Mouse (Mus musculus) liver, adult 2 months (tissue): Measurements from ENCODE around the gene Mavs.

ENCODE experiments used
- CTCF ChIP-seq: fragments of 200-500 bp; IDR thresholded peaks from 2 replicates; pipeline ENCODE4 v1.5.1; 2011; ENCODE audit warnings: low read depth, low read length, control low read depth
- POLR2A ChIP-seq: fragments of 200-500 bp; IDR thresholded peaks from 2 replicates; pipeline ENCODE4 v1.6.1; 2011; ENCODE audit warnings: low read length, control low read depth; ENCODE audit not compliant: insufficient read depth; ENCODE audit errors: extremely low read depth

DNA sequence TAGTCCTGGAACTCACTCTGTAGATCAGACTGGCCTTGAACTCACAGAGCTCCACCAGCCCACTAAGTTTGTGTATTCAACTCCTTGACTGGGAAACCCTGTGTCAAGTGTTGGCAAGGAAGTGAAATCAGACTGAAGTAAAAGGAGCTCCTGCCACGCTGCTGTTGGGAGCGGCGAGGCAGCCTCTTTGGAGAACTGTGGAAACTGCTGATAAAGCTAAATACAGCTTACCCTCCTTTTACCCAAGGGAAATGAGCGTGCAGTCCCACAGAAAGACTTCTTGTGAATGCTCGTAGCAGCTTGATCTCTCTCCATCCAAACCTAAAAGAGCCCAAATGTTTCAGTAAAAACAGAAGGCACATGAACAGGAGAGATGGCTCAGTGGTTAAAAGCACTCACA is 11.3 kb upstream of the Mavs start:
- no peak for TF ChIP-seq POLR2A
- TF ChIP-seq CTCF: no peak
